Mouse (Mus musculus): ENCODE data around the gene Nagk.
A peak's percentile ranks its signal among the peaks of the same experiment; 100 is the strongest.
"Not testable (repeated sequence)": the region's sequence is repeated elsewhere in the genome, so short reads cannot be mapped to it uniquely, and the experiment has no call there.

Gene Nagk

GRCm38 (mm10) chr6:83815801-83816200 lies 21.0 kb downstream of the Nagk start:
- DNase-seq (ENCODE audit: low spot score): no peak

GRCm38 (mm10) chr6:83818996-83819395 lies 24.2 kb downstream of the Nagk start:
- DNase-seq (ENCODE audit: low spot score): no peak

- no peak for DNase-seq (ENCODE audit: low spot score)
Measured at GRCm38 (mm10) chr6:83820727-83821515, 26.1 kb downstream of the Nagk start.

GRCm38 (mm10) chr6:83821856-83822255 lies 27.1 kb downstream of the Nagk start:
- no peak for DNase-seq (ENCODE audit: low spot score)

- DNase-seq (ENCODE audit: low spot score): no peak
Measured at GRCm38 (mm10) chr6:83830941-83831605, 36.3 kb downstream of the Nagk start.

GRCm38 (mm10) chr6:83831606-83832123 lies 36.9 kb downstream of the Nagk start, which contains the start of gene Paip2b:
Gene Paip2b (minus strand): TSS chr6:83831741.
- DNase-seq (ENCODE audit: low spot score): peak; percentile 100

- not testable (repeated sequence) for DNase-seq (ENCODE audit: low spot score)
Measured at GRCm38 (mm10) chr6:83832393-83832792, 37.6 kb downstream of the Nagk start.

- no peak for DNase-seq (ENCODE audit: low spot score)
Measured at GRCm38 (mm10) chr6:83836826-83837225, 42.0 kb downstream of the Nagk start.

- no peak for DNase-seq (ENCODE audit: low spot score)
Measured at GRCm38 (mm10) chr6:83838046-83838445, 43.3 kb downstream of the Nagk start.

GRCm38 (mm10) chr6:83840086-83840485 lies 45.3 kb downstream of the Nagk start:
- DNase-seq (ENCODE audit: low spot score): peak; percentile 21

GRCm38 (mm10) chr6:83844913-83845312 lies 50.1 kb downstream of the Nagk start:
- DNase-seq (ENCODE audit: low spot score): no peak

GRCm38 (mm10) chr6:83846141-83846540 lies 51.4 kb downstream of the Nagk start:
- no peak for DNase-seq (ENCODE audit: low spot score)

- no peak for DNase-seq (ENCODE audit: low spot score)
Measured at GRCm38 (mm10) chr6:83849446-83849845, 54.7 kb downstream of the Nagk start.

All from lung, postnatal 25 days (tissue).